Mouse (Mus musculus) spleen, adult 18-20 months (tissue): Measurements from ENCODE around the gene 2410004P03Rik.
A peak's percentile ranks its signal among the peaks of the same experiment; 100 is the strongest.

Experiments used
- DNase-seq, 2 experiments: peaks; one replicate each; pipeline ENCODE4 v3.0.0; 2022; ENCODE audit warnings: mixed read lengths in 2 of 2

2410004P03Rik gene

DNA sequence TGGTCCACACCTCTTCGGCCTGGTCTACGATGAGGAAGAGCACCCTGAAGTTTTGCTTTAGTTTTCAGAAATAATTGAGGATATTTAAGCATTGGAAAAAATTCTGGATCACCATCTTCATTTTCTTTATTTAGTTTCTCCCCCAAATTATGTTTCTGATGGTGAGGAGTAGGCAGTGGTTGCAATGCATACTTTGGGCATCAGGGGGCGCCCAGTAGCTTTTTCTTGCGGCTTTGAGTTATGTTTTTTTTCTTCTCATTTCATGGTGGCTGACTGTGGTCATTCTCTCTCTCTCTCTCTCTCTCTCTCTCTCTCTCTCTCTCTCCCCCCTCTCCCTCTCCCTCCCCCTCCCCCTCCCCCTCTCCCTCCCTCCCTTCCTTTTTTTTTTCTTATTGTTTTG lies 6.9 kb upstream of the 2410004P03Rik start:
- DNase-seq = peak; percentile 41 to 80

DNA sequence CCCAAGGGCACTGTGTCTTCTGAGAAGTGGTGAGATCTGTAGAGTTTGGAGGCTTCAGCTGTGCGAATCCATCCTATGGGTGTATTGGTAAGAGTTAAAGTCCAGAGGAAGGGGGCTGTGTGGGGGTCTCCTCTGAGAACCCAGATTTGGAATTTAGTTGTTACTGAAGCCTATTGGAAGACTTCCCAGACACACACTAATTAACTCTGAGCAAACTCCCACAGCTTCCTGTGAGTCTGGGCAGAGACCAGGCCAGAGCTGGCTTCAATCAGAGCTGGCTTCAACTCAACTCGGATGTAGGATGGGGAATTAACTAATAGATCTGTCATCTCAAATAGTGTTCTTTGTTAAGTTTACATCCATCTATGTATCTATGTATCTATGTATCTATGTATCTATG lies 4.2 kb upstream of the 2410004P03Rik start:
- no peak for DNase-seq

DNA sequence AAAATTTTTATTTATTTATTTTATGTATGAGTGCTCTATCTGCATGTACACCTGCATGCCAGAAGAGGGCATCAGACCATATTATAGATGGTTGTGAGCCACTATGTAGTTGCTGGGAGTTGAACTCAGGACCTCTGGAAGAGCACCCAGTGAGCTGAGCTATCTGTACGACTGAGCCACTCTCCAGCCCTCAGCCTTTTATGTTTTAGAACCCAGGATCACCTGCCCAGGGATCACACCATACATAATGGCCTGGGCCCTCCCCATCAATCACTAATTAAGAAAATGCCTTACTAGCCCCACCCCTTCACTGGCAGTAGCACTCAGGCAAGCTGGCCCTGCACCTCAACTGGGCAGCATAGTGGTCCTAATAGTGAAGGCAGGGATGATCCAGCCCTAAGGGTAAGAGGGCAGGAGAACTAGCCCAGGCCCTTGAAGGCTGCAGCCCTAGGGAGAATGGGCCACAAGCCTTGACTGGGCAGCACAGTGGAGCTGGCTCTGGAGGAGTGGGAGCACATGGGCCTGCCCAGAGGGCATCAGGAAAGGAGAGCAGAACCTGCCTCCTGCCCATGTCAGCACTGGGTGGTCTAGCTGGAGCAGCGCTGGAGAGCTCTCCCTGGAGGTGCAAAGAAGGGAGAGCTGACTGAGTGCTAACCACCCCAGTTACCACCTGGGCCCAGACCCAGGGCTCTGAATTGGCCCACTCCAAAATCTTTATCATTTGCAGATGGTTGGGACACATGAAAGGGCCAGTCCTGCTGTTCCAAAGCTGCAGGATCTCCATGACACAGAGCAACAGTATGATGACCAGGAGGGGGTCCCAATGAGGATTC lies 756 bp upstream of the 2410004P03Rik start:
- DNase-seq = no peak

DNA sequence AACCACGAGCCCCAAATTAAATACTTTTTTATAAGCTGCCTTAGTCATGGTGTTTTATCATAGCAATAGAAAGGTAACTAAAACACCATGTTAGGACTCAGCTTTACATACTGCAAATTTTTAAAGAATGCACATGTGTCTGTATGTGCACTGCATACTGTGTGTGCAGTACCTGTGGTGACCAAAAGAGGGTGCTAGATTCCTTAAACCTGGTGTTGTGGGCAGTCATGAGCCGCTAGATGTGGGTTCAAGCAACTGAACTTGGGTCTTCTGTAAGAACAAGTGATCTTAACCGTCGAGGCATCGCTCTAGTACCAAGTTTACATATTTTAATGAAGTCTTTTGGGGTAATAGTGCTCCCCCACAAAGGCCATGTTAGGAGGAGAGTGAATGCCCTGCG lies 2.1 kb downstream of the 2410004P03Rik start:
- DNase-seq = no peak

DNA sequence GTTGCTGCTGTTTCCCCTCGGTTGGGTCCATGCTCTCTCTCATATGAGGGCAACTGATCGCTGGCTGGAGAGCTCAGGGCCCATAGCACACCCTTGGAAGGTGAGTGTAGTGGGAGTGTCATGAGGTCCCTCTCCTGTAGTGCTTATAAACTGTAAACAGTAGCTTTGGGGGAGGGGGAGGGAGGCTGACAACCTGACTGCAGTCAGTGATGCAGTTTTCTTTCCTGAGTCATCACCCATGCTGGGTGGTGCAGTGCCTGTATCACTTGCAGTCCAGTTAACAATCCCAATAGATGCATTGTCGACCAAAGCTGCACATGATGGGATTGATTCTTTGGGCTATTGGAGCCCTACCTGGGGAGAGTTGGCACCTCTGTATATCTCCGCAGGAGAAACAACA lies 10.3 kb downstream of the 2410004P03Rik start:
- no peak for DNase-seq

DNA sequence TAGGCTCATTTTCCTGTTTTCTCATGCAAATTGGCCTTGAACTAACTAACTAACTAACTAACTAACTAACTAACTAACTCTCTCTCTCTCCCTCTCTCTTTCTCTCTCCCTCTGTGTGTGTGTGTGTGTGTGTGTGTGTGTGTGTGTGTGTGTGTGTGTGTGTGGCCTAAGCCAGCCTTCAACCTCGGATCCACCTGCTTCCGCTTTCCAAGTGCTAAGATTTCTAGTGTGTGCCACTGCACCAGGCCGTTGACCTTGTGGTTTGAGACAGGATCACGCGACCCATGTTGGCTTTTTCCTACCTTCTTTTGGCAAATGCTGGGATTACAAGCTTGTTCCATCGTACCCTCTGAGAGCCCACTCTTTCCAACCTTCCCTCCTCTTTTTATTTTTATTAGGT lies 10.9 kb downstream of the 2410004P03Rik start:
- peak in 1 of 2 experiments; percentile 24 for DNase-seq

DNA sequence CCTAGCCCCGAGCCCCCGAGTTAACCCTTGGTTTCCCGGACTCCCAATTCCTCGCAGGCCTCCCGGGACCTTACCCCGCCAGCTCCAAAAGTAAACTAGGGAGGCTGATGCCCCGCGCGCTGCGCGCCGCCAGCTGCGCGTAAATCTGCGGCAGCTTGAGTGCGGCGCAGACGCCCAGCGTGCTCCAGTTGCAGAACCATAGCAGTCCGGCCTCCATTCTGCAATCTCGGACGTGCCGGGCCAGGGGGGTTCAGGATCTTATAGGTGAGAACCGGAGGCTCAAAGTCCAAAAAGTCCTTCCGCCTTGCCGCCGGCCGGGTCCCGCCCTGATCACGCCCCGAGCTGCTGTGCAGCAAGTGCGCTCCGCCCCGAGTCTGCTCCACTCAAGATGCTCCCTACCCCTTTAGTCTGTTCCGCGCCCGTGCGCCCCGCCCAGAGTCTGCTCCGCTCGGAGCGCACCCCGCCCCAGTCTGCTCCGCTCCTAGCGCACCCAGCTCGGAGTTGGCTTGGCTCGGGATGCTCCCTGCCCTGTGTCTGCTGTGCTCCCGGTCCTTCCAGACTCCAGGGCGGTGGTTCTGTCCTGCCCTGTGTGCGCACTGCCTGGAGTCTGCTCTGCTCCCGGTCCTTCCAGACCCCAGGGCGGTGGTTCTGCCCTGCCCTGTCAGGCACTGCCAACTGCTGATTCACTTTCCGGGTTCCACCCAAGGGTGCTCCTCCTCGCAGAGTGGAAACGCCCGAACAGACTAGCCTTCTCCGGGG lies 11.6 kb downstream of the 2410004P03Rik start, which contains the start of gene Pqlc3:
Pqlc3 (minus strand) TSS at position 670 of the 759 bp plus-strand sequence.
- DNase-seq = peak; percentile 85 to 90

DNA sequence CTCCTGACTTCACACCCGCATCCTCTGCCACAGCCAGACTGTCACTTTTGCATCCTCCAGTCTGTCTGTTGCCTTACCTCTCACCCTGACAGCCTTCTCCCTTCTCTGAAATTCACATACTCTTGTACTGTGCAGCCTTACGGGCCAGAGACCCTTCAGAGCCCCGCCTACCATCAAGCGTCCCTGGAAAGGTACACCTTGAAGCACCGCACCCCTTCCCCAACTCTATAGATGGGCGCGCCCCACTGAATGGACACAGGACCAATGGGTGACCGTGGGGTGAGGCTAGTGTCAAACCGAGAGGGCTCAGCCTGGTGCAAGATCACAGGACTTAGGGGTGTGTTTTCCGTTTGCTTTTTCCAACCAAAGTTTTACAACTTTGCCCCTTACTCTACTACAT lies 12.4 kb downstream of the 2410004P03Rik start:
- no peak for DNase-seq

DNA sequence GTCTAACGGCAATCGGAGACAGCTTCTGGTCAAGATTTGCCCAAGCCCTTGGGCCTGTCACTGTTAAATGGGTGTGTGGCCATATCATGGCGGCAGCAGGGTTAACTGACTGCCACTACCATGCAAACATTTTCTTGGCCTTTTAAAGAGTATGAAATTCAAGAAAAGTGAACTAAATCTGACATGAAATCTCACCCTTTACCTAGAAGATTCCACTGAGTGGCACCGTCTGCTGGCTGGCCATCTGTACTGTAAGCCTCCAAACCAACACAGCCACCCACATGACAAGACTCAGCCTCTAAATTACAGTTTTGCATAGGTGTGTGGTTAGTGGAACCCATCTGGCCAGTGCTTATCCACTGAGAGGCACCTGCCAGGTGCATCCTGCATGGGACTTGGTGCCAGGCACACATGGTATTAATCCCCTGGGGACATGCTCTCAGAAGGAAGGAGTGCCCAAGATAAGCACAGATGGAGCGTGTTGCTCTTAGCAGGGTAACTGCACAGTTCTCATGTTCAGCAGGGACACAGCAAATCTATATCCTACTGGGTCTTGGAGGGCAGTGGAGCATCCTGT lies 14.6 kb downstream of the 2410004P03Rik start:
- DNase-seq = no peak

DNA sequence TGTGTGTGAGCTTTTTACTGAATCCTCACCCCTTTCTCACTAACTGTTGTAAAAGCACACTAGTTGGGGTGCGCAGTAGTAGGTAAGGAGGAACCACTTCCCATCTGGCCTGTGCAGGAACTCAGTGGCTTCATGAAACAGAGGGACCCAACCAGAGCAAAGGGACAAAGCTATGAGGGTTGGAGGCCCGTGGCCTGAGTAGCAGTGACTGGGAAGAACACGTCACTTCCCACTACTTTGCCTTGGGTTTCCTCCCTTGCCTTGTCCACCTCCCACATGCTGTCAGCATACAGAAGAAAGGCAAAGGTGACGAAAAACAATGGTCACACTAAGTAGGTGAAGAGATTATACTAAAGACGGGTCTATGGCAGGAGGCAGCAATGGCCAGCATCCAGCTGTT lies 15.2 kb downstream of the 2410004P03Rik start:
- no peak for DNase-seq

DNA sequence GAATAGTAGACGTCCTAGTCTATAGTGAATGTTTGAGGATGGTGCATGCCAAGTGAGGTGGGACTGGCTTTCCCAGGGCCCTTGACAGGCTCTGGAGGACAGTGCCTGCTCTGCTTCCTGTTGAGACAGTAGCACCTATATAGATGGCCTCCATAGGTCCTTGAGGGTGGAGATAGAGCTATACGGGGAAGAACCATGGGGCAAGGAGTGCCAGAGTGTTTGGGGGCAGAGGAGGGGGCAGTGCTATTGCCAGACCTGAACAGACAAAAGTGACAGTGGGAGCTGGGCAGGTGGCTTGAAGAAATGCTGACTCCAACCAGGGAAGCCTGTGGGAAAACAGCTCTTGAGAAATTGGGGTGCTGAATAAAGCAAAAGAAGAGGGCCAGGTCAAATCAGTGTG lies 17.2 kb downstream of the 2410004P03Rik start:
- no peak for DNase-seq

DNA sequence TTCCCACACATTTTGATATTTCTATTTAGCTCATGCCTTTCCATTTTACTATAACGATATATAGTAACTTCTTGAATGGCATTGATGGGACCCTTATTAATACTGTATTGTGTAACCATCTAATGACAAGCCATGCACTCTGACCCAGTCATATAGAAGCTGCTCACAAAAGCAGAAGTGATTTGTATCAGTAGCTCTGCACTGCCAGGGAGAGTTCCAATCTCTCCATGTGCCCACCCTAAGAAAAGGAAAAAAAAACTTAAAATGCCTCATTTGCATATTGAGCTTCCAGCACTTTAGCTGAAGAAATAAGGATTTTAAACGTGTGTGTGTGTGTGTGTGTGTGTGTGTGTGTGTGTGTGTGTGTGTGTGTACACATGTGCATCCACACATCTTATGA lies 19.2 kb downstream of the 2410004P03Rik start:
- DNase-seq = no peak

DNA sequence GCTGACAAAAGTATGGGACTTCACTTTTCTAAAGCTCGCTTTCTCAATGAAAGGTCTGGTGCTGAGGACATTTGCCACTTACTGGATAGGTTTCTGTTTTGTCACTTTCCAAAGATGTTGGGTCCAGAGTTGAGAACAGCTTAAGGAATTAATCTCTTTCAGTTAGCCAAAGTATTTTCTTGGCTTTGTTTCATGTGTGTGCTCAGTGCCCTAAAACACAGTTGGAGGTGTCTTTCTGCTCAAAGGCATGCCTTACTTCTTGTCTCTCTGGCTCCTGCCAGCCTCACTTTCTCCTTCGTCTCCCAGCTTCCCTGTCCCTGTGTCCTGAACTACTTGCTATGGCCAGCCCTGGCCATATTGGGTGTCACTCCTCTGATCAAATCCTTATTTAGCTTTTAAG lies 20.2 kb downstream of the 2410004P03Rik start:
- no peak for DNase-seq

DNA sequence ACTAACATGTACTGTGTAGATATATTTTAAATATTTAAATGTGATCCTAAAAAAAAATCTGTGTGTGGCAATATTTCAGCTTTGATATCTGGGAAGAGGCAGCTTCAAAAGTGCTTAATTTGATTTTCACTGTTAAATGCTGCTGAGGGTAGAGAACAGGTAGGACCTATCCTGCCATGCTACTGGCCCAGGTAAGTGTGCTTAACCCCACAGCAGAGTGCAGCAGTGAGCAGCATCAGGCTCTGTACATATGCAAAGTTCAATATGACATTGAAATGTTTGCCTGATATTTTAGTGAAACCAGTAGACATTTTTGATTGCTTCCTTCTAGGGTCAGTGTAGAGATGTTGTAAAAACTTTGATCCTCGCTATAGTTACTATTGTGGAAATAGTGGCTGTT lies 25.7 kb downstream of the 2410004P03Rik start:
- no peak for DNase-seq

DNA sequence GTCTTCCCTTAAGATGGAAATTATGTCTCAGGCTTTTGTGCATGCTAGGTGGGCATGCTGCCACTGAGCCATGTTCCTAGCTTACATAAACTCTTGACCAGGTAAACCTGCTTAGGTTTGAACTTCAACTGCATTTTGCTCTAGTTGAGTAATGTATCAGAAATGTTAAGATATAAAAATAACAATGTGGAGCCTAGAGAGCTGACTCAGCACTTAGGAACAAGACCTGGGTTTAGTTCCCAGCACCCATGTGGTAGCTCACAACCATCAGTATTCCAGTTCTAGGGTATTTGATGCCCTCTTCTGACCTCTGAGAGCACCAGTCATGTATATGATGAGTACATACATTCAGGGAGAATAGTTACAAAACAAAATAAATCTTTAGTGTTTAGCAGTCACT lies 34.4 kb downstream of the 2410004P03Rik start:
- no peak for DNase-seq

DNA sequence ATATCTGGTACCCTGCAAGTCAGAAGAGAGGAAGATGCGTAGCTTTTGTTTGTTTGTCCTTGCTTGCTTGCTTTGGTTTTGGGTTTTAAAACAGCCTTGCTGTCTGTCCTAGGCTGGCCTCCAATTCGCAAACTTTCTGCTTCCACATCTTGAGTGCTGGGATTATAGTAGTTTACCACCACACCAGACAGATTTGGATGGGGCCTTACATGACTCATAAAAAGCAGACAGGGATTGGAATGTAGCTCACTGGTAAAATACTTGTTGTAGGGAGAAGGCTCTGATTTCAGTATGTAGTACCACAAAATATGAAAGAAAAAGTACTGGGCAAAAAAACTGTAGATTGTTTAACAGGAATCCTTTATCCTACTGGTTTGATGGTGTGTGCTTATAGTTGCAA lies 44.7 kb downstream of the 2410004P03Rik start:
- no peak for DNase-seq

DNA sequence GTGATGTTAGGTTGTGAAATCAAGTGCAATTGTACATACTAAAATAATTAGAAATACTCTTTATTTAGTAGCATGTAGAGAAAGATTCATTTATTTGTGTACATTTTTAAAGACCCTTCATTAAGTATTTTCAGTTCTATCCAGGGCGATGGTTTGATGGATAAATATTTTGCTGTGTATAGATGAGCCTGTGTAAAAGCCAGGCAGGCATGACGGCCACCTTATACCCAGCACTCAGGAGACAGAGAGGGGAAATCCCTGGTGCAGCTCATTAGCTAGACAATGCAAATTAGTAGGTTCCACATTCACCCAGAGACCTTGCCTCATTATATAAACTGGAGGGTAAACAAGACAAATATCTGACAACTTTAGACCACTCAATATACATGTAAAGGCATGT lies 48.2 kb downstream of the 2410004P03Rik start:
- DNase-seq = peak in 1 of 2 experiments; percentile 14

DNA sequence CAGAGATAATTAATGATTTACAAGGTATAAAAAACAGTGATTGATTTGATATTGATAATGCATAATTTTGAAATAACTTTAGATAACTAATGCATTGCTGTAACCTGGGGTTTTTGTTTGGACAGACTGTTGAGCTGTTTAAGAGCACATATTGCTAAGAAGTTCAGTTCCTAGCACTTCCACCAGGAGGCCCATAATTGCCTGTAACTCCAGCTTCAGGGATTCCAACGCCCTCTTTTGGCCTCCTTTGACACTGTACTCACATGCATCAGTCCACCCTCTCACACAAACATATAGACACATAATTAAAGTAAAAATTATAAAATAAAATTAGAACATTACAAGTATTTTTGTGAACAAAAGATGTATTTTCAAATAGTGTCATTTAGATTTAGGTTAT lies 52.7 kb downstream of the 2410004P03Rik start:
- DNase-seq = no peak
